Mouse (Mus musculus): Measurements from ENCODE around the gene Tsks.

DNA sequence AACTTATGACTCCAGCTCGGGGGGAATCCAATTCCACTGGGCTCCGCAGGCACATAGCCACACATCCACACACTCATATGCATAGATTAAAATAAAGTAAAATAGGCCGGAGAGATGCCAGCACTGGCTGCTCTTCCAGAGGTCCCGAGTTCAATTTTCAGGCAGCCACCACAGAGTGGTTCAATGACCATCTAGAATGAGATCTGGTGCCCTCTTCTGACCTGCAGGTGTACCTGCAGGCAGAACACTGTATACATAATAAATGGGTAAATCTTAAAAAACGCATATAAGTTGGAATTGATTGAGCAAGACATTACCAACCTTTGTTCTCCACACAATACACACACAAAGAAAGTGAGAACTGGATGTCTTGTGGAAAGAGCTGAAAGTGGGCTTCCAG lies 12.6 kb downstream of the Tsks start:
- no peak for TF ChIP-seq POLR2A (IDR thresholded peaks at IDR 0.05; ENCODE audit: low read depth, low read length)
- peak; percentile 31; the same call in 1 of the 2 replicates for TF ChIP-seq CTCF (IDR thresholded peaks at IDR 0.05; ENCODE audit: extremely low read depth, insufficient read length, insufficient replicate concordance, low read depth, low read length)
